Mouse (Mus musculus) cortical plate, adult 2 months (tissue): ENCODE data around the gene Zfp110.

Experiments used
- CTCF ChIP-seq: fragments of 200-500 bp; IDR thresholded peaks from 2 replicates; pipeline ENCODE4 v1.5.1; 2011; ENCODE audit warnings: mild to moderate bottlenecking, control low read depth, low read length; ENCODE audit not compliant: insufficient read depth; ENCODE audit errors: extremely low read depth
- POLR2A ChIP-seq: fragments of 200-500 bp; IDR thresholded peaks from 2 replicates; pipeline ENCODE4 v1.6.1; 2011; ENCODE audit warnings: mild to moderate bottlenecking, low read length, control low read depth; ENCODE audit not compliant: insufficient read depth; ENCODE audit errors: extremely low read depth

DNA sequence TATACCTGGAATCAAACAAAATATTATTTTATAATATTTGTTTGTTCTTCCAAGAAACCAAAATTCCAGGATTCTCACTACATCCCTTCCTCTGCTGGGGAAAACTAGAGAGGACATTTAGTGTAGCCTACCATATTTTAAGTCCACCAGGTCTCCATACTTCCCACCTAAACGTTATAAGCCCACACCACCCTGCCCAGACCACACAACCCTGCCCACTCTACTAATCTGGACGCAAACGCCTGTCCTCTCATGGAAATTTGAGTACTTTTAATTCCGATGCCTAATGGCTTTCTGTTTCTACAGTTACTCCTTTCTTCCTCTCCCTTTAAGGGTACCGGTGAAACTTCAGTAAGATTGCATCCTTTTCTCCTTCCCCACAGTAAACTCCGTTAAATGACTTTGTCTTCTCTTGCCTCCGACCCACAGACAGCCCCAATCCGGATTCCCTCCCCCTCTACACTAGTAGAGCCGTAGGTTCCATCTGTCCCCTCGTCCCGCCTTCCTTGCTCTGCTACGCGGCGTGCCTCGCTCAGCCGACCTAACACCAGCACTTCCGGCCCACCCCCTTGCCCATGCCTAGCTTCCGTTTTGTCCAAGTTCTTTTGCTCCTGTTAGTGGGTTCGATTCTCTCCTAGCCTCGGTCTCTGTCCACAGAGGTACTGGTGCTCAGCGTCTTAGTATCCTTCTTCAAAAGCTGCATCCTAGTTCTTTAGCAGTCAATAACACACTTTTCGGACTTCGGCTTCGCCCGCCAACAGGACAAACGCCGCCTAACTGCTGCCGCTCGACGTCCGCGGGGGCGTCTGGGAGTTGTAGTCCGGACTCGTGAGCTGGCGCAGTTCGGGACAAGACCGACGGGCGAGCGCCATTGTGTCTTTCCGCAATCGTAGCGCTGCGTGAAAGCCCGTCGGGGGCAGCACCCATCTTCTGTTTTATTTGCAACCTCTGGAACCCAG is at the start of gene Zfp110:
- TF ChIP-seq POLR2A, result peak; percentile 43
- TF ChIP-seq CTCF, result no peak
